Mouse (Mus musculus) Muller cell, postnatal 12 days (primary cell): ENCODE data around the gene Pdpn.

Experiments used
- DNase-seq: peaks from one replicate; pipeline ENCODE4 v3.0.0-alpha.2; 2015; ENCODE audit errors: inconsistent ontology term

The Pdpn gene

DNA sequence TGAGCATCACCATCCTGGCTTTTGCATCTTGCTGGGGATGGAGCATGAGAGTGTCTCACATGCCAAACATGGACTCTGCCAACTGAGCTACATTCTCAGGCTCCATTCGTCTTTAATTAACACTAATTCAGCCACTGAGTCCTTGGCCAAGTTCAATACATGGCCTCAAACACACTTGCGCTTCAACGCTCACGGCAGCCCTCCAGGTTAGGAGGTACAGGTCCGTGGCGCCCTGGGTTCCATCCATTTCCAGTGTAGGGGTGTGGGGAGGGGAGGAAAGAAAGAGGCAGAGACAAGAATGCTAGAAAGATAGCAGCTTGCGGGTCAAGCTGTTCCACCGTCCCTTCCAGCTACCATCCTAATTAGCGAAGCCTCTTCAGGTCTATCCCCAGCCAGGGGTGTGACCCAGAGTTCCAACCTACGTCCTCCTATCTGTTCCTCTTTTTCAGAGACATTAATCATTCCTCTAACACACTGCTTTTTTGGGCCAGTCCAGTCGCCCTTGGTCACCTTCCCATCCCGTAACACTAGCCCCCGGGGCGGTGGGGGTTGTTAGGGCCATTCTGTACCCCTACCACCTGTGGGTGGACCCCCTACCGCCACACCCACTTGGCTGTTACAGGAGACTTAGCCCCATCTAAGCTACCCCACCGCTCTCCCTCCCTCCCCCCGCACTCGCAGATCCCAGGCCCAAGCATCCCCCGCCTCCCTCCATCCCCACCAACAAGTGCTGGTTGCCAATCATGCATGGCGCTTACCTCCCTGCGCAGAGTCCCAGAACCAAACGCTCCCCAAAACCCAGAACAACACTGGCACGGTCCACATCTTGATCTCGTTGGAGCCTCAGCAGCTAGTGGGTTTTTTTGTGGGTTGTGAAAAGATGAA lies 691 bp downstream of the Pdpn start:
- DNase-seq, result peak; percentile 76

GRCm38 (mm10) chr4:143297016-143297556 lies 2.3 kb downstream of the Pdpn start:
- peak; percentile 62 for DNase-seq

GRCm38 (mm10) chr4:143296153-143296552 lies 3.2 kb downstream of the Pdpn start:
- no peak for DNase-seq

- DNase-seq, result peak; percentile 91
These were observed 5.0 kb downstream of the Pdpn start for GRCm38 (mm10) chr4:143294324-143294723.

- DNase-seq, result peak; percentile 71
These were observed 10.5 kb downstream of the Pdpn start for GRCm38 (mm10) chr4:143288880-143289279.

DNA sequence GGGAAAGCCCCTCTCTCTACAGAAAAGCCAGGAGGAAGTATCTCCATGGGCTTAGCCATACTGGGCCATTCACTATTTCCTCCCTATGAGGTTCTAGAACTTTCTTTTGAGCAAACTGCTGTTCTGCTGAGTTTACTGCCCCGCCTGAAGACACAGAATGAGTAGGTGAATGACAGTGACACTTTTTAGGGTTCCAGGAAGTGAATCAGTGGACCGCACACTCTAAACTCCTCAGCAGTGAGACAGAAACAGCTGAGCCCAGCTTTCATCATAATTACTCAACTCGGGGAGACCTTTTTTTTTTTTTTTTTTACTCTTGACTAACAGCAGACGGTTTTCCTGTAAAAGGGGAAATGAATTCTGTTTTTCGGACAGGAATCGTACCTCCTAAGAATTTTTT lies 10.9 kb downstream of the Pdpn start:
- no peak for DNase-seq

DNA sequence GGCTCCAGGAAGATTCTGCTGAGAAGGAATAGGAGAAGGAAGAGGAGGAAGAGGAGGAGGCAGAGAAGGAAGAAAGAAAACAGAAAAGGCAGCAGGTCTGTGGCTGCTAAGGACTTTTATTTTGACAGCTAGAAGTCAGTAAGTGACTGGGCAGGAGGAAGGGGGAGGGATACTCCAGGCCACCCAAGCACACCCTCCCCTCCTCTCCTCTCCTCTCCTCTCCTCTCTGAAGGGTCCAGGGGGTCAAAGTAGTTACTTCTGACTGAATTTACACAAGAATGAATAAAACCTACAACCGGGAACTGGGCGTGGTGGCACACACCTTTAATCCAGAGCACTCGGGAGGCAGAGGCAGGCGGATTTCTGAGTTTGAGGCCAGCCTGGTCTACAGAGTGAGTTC lies 12.3 kb downstream of the Pdpn start:
- no peak for DNase-seq

GRCm38 (mm10) chr4:143280166-143280565 lies 19.2 kb downstream of the Pdpn start:
- no peak for DNase-seq

DNA sequence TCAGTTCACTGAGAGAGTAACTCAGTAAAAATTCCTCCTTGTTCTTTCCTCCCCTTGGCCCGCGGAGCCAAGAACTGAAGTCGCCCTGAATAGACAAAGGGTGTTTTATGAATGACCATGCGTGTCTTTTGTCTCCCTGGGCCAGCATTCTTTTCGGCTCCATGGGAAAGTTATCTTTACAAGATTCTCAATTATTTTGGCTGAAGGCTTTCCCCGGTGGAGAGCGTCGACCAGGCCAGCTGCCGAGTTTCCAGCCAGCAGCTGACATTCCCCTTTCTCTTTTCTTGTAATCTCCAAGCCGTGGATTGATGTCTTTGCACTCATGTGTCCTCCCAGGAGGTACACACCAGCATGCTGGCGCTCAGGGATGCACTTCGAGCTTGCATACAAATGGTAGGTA lies 19.7 kb downstream of the Pdpn start:
- peak; percentile 93 for DNase-seq

DNA sequence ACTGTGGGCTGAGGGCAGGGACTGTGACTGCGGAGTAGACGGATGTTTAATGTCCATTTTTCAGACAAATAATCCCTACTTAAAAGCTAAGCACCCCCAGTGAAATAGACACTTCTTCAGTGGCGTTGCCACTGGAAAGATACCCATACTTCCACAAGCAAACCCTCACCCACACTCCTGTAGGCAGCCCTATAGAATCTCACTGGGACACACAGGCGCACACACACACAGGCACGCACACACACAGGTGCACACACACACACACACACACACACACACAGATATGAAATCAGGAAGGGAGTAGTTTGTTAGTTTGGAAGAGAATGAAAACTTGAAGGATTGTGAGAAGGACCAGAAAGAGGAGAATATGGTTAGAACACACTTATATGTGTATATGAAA lies 20.3 kb downstream of the Pdpn start:
- no peak for DNase-seq

DNA sequence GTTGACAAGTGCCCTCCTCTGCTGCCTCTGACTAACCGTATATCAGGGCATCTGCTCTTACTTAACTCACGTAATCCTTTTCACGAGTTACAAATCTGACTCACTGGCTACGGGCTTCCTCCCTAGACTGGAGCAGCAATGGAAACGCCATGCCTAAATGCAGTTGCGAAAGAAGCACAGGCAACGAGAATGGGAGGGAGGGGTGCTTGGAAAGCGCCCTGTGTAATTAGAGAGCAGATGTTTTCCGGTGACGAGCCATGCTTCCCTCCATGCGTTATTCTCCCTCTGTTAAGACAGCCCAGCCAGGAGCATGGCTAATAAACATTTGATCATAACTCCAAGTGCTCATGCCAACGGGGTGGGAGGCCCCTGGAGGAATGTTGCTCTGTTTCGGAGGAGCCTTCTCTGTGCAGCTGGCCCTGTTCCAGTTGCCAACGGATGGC lies 20.9 kb downstream of the Pdpn start:
- DNase-seq, result peak; percentile 97

- no peak for DNase-seq
These were observed 22.0 kb downstream of the Pdpn start for GRCm38 (mm10) chr4:143277319-143277718.

DNA sequence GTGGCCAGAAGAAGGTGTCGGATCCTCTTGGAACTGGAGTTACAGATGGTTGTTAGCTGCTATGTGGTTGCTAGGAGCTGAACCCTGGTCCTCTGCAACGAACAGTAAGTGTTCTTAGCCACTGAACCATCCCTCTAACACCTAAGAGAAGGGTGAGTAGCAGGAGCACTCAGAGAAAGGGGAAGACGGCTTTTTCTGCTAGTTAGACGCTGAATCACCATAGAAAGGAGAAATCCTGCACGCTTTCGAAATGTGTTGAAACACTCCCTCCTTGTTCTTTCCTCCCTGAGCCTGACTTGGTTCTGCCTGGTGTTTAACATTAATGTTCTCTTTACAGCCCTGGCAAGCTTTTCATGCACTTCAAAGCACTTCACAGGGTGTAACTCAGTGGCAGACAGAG lies 27.8 kb downstream of the Pdpn start:
- DNase-seq, result no peak

DNA sequence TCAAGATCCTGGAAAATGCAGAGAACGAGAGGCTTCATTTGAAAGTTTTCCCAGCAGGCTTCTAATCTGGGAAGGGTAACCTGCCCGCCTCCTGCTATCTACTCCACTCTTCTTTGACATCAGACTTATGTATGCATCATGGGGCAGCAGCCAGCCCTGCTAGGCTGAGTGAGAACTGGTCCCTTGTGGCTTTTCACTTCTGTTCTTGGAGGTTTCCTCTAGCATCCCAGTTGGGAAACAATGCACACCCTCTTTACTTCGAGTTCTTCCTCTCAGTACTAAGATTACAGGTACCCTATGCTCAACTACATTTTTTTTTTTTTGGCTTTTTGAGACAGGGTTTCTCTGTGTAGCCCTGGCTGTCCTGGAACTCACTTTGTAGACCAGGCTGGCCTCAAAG lies 28.5 kb downstream of the Pdpn start:
- DNase-seq, result no peak

DNA sequence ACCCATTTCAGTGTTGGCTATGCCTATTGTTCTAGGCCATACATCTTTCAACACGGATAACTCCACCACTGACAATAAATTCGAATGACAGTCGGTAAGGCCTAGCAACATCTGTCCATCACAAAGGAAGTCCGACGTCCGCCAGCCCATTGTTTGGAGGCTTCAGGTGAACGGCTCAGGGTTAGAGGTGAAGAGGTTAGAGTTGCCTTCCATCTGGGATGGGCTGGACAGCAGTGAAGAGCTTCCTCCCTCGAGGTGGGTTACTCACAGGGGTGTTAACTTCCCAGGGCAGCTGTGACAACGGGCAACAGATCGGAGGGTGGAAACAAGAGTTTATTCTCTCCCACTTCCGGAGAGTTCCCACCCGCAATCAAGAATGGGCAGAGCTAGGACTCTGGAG lies 36.7 kb downstream of the Pdpn start:
- no peak for DNase-seq

- DNase-seq, result no peak
These were observed 39.5 kb downstream of the Pdpn start for GRCm38 (mm10) chr4:143259718-143260349.

DNA sequence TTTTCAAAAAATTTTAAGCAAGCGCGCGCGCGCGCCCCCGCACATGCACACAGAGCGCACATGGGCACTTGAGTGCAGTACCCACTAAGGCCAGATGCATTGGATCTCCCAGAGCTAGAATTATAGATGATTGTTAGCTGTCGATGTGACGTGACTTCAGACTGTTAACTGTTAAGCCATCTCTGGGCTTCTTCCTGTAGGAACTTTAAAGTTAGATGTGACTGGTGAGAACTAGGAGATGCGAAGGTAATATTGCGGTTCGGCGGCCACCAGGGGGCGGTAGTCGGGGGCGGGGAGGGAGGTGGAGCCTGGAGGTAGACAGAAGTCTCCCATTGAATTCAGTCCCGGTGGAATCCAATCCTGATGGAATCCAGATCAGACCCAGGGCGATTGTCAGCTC lies 40.8 kb downstream of the Pdpn start:
- DNase-seq, result peak; percentile 67

- DNase-seq, result no peak
These were observed 41.4 kb downstream of the Pdpn start for GRCm38 (mm10) chr4:143257971-143258370.

DNA sequence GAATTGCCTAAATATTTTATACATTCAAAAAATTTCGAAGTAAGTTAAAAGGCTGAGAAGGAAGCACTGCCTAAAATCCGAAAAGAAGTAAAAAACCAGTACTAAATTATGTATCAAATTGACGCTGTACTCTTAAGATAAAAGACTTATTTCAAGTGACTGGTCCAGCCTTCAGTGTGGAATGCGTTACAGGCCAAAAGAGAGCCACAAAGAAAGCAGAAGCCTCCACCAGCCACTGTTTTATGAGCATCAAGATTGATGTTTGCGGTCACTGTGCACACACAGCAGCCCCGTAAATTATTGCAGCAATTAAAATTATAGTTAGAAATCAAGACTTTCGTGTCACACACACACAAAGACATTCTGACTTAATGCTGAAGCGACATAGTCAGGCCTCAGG lies 43.8 kb downstream of the Pdpn start:
- no peak for DNase-seq

DNA sequence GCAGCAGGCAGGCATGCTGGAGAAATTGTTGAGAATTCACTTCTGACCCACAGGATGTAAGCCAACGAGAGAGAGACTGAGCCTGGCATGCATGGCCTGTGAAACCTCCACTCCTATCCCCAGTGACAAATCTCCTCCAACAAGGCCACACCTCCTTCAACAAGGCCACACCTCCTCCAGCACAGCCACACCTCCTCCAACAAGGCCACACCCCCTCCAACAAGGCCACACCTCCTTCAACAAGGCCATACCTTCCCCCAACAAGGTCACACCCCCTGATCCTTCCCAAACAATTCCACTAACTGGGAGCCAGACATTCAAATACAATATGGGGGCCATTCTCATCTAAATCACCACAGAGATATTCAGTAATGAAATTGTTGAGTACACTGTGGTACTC lies 46.0 kb downstream of the Pdpn start:
- DNase-seq, result no peak

- DNase-seq, result no peak
These were observed 51.3 kb downstream of the Pdpn start for GRCm38 (mm10) chr4:143248050-143248449.

DNA sequence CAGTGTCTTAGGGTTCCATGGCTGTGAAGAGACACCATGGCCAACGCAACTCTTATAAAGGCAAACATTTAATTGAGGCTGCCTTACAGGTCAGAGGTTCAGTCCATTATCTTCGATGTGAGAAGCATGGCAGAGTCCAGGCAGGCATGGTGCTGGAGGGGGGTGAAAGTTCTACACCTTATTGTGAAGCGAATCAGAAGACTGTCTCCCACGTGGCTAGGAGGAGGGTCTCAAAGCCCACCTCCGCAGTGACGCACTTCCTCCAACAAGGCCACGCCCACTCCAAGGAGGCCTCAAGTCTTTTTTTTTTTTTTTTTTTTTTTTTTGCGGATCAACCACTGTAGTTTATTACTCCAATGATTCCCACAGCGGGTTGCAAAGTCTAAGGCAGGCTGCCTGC lies 58.1 kb downstream of the Pdpn start:
- no peak for DNase-seq

DNA sequence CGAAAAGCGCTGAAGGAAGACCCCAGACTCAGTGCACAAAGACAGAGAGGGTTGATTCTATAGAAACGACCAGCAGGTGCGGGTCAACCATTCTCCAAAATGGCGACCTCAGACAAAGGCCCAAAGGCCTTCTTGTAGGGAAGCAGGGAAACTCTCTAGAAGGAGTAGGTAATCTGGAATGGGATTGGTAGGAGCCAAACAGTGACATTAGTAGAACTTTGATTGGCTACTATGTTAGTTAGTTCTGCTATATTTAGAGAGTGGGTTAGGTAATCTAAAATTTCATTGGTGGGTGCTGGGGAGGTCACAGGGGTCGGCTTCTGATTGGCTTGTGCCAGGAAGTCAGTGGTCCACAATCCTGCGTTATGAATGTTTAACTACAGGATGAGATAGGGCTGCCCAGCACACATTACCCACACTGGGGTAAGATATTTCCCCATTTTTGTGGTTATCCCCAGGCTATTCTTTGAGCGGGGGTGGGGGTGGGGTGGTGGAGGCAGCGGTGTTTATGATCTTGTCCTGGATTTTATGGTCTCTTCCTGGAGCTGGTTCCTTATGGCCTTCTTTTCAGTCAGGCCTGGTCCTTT lies 59.7 kb downstream of the Pdpn start:
- DNase-seq, result no peak
